Mouse (Mus musculus): Measurements from ENCODE around the gene Fopnl. TPM values are rescaled to one million over a fixed set of nuclear protein-coding genes. Genes with fewer than 3 reads are reported as not detected.

The Fopnl gene
- total RNA-seq (2015) (65.4 and 85.3 TPM in 2 replicates), total RNA-seq (2017) (33.9 and 35.0 TPM in 2 replicates)

- ATAC-seq (replicated peaks; ENCODE audit: poor library complexity): peak; percentile 99
These were observed at the start of gene Fopnl for GRCm38 (mm10) chr16:14316884-14317876. TSS of gene Fopnl (minus strand) at chr16:14317405.

- no peak for ATAC-seq (replicated peaks; ENCODE audit: poor library complexity)
These were observed 48.8 kb upstream of the Fopnl start for GRCm38 (mm10) chr16:14366017-14366416.

GRCm38 (mm10) chr16:14365457-14365856 is 48.3 kb upstream of the Fopnl start:
- peak; percentile 54 for ATAC-seq (replicated peaks; ENCODE audit: poor library complexity)

DNA sequence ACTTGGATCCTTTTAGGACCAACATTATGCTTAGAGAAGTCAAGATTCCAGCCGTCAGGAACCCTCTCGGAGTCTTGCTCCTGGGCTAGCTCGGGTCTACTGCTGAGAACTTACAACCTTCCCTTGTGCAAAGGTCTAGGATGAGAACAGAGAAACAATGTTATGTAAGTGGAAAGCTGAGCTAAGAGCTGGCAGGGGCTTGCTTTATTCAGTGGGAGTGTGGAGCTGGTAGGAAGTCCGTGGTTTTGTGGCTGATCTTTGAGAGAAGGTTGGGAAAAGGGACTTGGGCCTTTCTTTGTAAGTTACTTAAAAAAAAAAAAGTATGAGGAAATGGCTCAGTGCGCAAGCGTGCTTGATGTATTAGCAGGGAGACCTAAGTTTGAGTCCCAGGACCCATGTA is 46.9 kb upstream of the Fopnl start:
- ATAC-seq (replicated peaks; ENCODE audit: poor library complexity): no peak

GRCm38 (mm10) chr16:14363496-14363895 is 46.3 kb upstream of the Fopnl start:
- 0 out of 2 replicates have a peak, but pooled peaks have one; percentile 5 for ATAC-seq (replicated peaks; ENCODE audit: poor library complexity)

DNA sequence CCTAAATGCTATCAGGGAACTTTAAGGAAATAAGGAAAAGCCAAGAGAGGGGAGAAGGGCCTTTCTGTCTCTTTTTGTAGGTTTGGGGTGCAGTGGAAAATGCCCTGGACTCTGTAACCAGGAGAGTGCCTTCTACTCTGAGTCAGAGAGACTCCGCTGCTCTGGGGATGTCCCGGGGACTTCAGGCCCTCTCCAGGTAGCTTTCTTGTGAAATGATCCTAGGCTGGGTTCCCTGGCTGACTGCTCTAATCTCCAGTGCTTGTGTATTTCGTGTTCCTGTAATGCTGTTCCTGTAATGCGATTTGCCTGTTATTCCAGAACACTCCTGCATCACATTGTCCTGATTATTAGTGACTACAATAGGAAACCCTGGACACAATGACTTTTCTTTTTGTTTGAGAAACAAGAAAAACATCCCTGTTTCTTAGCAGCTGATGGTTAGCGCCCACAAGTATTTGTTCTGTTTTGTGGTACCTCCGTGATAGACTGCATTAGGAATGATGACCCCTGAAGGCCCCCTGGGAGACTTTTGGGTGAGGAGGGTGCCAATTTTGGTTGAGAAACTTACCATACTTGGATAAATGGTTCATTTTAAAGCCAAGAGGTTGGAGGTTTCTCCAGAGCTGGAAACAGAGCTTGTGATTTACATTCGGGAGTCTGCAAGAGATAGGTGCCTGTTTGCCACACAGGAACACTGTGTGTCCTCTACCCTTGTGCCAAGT is 45.1 kb upstream of the Fopnl start:
- ATAC-seq (replicated peaks; ENCODE audit: poor library complexity): no peak

DNA sequence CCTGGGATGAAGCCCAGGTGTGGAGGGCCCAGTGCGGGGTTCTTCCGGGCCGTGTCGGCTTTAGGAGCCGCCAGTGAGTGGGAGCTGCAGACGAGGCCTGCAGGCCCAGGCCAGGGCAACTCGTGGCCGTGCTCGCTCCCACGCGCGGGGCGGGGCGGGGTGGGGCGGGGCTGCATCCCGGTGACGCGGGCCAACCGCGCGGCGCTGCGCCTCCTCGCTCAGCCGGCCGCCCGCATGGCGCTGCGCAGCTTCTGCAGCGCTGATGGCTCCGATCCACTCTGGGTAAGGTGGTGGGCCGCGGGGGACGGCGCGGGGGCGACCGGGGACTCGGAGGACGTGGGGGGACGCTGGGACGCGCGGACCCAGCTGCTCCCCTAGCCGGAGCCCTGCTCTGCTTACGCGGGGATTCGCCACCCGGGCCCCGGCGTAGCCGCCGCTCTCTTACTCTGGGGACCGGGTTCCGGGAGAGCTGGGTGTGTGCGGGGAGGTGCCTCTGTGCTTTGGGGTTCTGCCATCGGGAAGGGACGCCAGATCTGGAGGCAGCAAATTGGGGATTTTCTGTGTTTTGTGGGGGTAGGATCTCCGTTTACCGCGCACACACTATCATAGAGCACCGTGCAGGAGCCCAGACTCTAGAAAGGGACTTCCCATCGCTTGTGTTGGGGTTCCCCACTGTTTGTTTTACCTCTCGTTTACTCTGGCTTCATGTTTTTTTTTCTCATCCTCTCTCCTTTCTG is 44.3 kb upstream of the Fopnl start, which contains the start of gene Abcc1:
TSS of gene Abcc1 (plus strand) at position 197 of the 737 bp plus-strand sequence.
- ATAC-seq (replicated peaks; ENCODE audit: poor library complexity): peak; percentile 57

DNA sequence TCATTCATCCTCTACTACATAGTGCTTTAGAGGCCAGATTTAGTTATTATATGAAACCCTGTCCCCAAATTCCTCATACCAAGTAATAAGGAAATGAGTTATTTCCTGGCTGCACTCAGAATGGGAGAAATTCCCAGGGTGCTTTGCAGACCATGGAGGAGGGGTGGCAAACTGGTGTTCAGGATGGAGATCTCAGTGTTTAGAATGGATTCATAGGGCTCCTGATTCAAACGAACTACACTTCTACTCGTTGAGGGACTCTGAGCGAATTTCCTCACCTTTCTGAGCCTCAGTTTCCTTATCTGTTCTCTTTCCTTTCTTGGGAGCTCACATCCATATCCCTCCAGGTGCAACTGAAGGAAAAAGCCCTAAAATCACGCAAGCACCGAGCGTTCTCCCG is 43.7 kb upstream of the Fopnl start:
- no peak for ATAC-seq (replicated peaks; ENCODE audit: poor library complexity)

DNA sequence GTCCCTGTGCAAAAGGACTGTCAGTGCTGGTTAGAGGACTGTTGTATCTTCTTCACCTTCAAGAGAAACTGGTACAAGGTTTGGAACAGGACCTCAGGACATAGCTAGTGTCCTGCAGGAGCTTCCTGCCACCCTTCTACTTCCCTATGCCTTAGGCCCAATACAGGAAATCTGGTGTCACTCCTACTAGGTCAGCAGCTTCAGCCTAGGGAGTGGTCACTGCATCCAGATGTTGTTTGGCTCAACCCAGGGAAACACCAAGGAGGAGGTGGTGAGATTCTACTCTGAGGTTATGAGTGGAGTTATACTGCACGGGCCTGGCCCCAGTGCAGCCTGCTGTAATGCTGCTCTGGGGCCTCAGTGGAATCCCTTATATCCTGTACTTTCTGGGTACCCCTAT is 41.3 kb upstream of the Fopnl start:
- no peak for ATAC-seq (replicated peaks; ENCODE audit: poor library complexity)

DNA sequence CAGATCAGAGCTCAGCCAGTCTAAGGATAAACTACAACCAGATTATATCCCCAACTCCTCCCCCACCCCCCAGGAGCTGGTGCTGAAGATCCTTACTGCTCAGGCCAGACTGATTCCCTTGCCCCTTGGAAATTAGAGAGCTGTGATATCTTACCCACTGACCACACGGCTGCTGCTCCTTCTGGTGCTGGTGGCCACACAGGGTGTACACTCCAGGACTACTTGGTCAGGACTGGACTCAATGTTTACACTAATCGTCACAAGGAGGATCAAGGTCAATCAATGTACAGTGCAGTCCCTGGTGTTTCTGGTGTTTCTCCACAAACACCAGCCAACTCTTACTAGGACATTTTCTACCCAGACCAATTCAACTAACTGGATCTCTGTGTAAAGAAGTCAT is 40.7 kb upstream of the Fopnl start:
- no peak for ATAC-seq (replicated peaks; ENCODE audit: poor library complexity)

GRCm38 (mm10) chr16:14352663-14353062 is 35.5 kb upstream of the Fopnl start:
- peak; percentile 44 for ATAC-seq (replicated peaks; ENCODE audit: poor library complexity)

DNA sequence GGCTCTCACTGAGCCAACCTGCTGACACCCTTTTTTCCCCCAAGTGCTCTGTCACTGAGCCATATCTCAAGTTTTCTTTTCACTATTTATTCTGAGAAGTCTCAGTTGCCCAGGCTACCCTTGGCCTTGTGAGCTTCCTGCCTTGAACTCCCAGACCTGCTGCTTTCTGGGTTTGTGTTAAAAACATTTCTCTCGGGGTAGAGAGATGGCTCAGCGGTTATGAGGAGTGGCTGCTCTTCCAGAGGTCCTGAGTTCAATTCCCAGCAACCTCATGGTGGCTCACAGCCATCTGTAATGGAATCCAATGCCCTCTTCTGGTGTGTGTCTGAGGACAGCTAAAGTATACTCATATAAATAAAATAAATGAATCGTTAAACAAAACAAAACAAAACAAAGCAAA is 35.0 kb upstream of the Fopnl start:
- no peak for ATAC-seq (replicated peaks; ENCODE audit: poor library complexity)

GRCm38 (mm10) chr16:14351571-14351970 is 34.4 kb upstream of the Fopnl start:
- ATAC-seq (replicated peaks; ENCODE audit: poor library complexity): peak; percentile 19; the same call in 1 of the 2 replicates

- ATAC-seq (replicated peaks; ENCODE audit: poor library complexity): peak; percentile 46; the same call in 1 of the 2 replicates
These were observed 27.8 kb upstream of the Fopnl start for GRCm38 (mm10) chr16:14344967-14345366.

GRCm38 (mm10) chr16:14328156-14328555 is 11.0 kb upstream of the Fopnl start:
- no peak for ATAC-seq (replicated peaks; ENCODE audit: poor library complexity)

- ATAC-seq (replicated peaks; ENCODE audit: poor library complexity): no peak
These were observed 3.3 kb upstream of the Fopnl start for GRCm38 (mm10) chr16:14320494-14320893.

GRCm38 (mm10) chr16:14319681-14320080 is 2.5 kb upstream of the Fopnl start:
- ATAC-seq (replicated peaks; ENCODE audit: poor library complexity): no peak

DNA sequence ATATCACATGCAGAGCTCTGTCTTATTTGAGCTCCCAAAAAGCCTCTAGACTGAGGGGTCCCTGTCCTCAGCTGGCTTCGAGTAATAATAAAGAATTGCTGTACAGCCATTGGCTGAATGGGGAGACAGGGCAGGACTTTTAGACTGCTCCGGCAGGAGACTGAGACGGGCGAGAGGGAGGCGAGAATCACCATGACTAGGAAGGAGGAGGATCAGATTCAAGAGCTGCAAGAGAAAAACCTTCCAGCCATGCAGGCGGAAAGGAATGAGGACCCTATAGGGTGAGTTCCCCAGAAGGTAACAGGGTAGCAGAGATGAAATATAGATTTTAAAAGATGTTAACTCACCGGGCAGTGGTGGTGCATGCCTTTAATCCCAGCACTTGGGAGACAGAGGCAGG is 4.3 kb downstream of the Fopnl start:
- no peak for ATAC-seq (replicated peaks; ENCODE audit: poor library complexity)

DNA sequence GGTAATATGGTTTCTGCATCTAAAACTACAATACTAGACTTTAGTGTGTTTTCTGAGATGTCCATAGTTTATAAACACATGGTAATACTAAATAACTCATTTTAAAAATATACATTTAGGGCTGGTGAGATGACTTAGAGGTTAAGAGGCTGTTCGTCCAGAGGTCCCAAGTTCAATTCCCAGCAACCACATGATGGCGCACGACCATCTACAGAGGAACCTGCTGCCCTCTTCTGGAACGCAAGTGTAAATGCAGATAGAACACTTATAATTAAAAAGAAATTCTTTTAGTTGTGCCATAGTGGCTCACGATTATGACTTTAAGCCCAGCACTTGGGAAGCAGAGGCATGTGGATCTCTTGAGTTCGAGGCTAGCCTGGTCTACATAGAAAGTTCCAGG is 5.8 kb downstream of the Fopnl start:
- peak; percentile 47 for ATAC-seq (replicated peaks; ENCODE audit: poor library complexity)

DNA sequence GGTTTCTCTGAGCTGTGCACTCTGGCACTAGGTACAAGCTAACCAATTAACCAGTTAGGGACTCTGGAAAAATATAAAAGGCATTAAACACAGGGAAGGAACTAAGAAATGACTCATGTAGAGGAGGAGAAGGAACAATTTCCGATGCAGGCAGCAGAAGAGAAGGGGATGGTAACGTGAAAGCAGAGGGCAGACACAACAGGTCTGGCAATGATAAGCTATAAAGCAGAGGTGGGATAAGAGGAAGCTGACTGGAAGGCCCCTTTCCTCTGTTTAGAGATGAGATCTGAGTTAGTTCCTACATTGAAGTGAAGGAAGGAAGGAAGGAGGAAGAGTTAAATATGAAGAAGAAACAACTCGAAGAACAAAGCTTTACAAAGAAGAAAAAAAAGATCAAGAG is 7.4 kb downstream of the Fopnl start:
- 0 out of 2 replicates have a peak, but pooled peaks have one; percentile 16 for ATAC-seq (replicated peaks; ENCODE audit: poor library complexity)

All from megakaryocyte progenitor cell, adult 5-6 weeks (primary cell).